Mouse (Mus musculus): ENCODE results near the gene Fam19a5.

Gene Fam19a5

GRCm38 (mm10) chr15:87726657-87727236 is 182.6 kb downstream of the Fam19a5 start:
- ATAC-seq (ENCODE audit: low TSS enrichment), result no peak

- ATAC-seq (ENCODE audit: low TSS enrichment), result no peak
Observed at GRCm38 (mm10) chr15:87736345-87736744, 192.2 kb downstream of the Fam19a5 start.

- no peak for ATAC-seq (ENCODE audit: low TSS enrichment)
Observed at GRCm38 (mm10) chr15:87755482-87755881, 211.4 kb downstream of the Fam19a5 start.

- ATAC-seq (ENCODE audit: low TSS enrichment), result no peak
Observed at GRCm38 (mm10) chr15:87765876-87766275, 221.8 kb downstream of the Fam19a5 start.

GRCm38 (mm10) chr15:87773955-87774354 is 229.9 kb downstream of the Fam19a5 start:
- ATAC-seq (ENCODE audit: low TSS enrichment), result no peak

- ATAC-seq (ENCODE audit: low TSS enrichment), result no peak
Observed at GRCm38 (mm10) chr15:87783331-87783730, 239.2 kb downstream of the Fam19a5 start.

- no peak for ATAC-seq (ENCODE audit: low TSS enrichment)
Observed at GRCm38 (mm10) chr15:87789671-87790070, 245.6 kb downstream of the Fam19a5 start.

- no peak for ATAC-seq (ENCODE audit: low TSS enrichment)
Observed at GRCm38 (mm10) chr15:87793661-87794060, 249.6 kb downstream of the Fam19a5 start.

- no peak for ATAC-seq (ENCODE audit: low TSS enrichment)
Observed at GRCm38 (mm10) chr15:87796571-87796970, 252.5 kb downstream of the Fam19a5 start.
